Mouse (Mus musculus) adrenal gland, postnatal 14 days (tissue): ENCODE data around the gene Pten. TPM values are rescaled to one million over a fixed set of nuclear protein-coding genes. Genes with fewer than 3 reads are reported as not detected.

ENCODE experiments used
- DNase-seq: peaks from one replicate; pipeline ENCODE4 v3.0.0; 2021; ENCODE audit warnings: mixed read lengths
- long read RNA-seq, 2 experiments: library from polyadenylated mRNA; stranded (forward); transcript quantifications; one replicate each; pipeline ENCODE4 v2.0.0; 2021
- total RNA-seq: library from RNA; stranded (reverse); gene quantifications from 2 replicates; pipeline ENCODE4 v1.2.3, GENCODE M21; 2021

Pten gene
- 72.1 and 74.9 TPM in 2 replicates for total RNA-seq
- long read RNA-seq, experiment 1, full-length matches to known transcripts = 23 of 31 reads
- long read RNA-seq, experiment 1, partial matches to known transcripts = 2 of 31 reads
- long read RNA-seq, experiment 1, other reads (novel, unspliced or antisense) = 6 of 31 reads
- long read RNA-seq, experiment 2, full-length matches to known transcripts = 30 of 40 reads
- long read RNA-seq, experiment 2, partial matches to known transcripts = 3 of 40 reads
- long read RNA-seq, experiment 2, other reads (novel, unspliced or antisense) = 7 of 40 reads

DNA sequence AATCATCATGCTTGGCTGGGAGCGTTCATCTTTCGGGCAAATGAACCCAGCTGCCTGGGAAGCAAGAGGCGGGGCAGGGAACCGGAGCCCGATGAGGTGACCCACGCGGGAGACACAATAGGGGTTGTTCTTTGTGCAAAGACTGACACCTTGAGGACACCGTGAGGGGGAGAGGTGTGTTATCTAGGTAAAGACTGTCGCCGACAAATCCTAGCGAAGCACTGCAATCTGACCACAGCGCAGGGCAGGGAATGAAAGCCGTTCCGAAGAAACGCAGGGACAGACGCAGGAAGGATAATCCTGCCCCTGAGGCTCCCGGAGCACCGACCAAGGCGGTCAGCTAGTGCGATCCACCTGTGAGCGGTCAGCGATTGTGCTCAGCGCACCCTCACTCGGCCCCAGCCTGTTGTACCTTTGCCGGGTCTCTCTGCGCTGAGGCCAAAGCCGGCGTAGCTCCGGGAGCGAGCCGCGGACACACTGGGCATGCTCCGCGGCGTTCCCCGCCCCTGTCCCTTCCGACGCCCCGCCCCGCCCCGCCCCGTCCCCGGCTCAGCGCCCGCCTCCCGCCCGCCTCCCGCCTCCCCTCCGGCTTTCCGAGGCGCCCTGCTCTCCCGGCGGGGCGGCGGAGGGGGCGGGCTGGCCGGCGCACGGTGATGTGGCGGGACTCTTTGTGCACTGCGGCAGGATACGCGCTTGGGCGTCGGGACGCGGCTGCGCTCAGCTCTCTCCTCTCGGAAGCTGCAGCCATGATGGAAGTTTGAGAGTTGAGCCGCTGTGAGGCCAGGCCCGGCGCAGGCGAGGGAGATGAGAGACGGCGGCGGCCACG is at the start of gene Pten:
TSS of gene Pten (plus strand) at position 598 of the 826 bp plus-strand sequence.
- DNase-seq = peak; percentile 98

- DNase-seq = no peak
Observed at GRCm38 (mm10) chr19:32708996-32709395, 48.3 kb upstream of the Pten start.

- no peak for DNase-seq
Observed at GRCm38 (mm10) chr19:32710288-32710687, 47.0 kb upstream of the Pten start.

DNA sequence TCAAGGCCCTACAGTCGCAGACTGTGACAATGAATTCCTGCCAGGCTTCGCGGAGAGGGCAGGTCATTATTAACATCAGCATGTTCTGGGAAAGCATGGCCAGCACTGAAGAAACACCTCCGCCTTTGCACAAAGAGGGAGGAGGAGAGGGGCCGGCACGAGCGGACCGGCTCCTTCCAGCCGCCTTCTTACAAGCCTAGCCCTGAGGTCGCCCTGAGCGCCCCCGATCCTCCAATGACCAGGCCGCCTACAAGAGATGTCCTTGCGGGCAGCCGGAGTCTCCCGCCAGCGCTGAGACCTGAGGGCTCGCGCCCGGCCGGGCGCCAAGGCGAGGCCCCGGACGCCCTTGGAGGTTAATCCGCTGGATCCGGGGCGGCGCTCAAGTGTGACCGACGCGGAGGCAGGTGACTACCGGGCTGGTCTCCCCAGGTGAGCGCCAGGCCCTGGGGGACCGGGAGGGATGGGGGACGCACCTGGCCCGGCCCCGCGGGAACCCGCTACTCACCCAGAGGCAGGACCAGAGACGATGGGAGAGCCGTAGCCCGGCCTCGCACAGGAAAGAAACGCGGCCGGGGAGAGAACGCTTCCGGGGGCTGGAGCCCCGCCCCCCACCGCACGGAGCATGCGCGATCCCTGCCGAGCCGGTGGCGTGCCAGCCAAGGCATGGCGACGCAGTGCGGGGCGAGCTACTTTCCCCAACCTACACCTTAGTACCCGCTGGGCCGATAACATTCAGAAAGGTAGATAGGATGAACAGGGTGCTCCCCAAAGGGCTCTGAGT is 45.3 kb upstream of the Pten start:
- peak; percentile 97 for DNase-seq

DNA sequence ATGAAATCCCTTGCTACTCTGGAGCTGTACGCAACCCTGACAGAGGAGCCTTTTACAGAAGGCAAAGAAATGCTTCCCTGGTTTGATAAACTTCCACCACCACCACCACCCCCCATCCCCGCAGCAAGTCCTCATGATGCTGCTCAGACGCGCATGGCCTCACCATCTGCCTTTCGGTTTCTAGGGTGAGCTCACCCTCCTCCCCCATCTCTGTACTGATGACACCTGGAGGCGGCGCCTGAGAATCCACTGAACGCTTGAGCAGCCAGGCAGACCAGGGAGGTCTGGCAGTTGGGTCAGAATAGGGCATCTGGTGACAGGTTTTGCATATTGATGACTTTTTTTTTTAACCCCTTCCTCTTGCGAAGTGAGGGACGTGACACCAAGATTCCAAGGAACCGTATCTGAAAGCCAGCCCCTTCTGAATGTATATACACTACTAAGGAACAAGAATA is 44.7 kb upstream of the Pten start:
- peak; percentile 88 for DNase-seq

- DNase-seq = no peak
Observed at GRCm38 (mm10) chr19:32713471-32713870, 43.8 kb upstream of the Pten start.

DNA sequence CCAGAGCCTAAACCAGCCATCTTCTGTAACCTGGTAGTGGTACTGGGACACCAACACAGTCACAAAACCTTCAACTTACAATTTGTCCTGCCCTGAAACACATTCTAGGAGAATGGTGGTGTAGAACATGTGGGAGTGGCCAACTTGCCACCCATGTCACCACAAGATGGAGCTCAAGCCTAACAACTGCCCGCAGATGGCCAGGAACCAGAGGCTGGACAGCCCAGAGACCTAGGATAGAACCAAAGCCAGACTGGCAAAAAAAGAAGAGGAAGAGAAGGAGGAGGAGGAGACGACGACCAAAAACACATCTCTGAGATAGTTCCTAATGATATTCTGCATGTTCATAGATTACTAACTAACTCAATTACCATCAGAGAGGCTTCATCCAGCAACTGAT is 42.1 kb upstream of the Pten start:
- DNase-seq = peak; percentile 84

DNA sequence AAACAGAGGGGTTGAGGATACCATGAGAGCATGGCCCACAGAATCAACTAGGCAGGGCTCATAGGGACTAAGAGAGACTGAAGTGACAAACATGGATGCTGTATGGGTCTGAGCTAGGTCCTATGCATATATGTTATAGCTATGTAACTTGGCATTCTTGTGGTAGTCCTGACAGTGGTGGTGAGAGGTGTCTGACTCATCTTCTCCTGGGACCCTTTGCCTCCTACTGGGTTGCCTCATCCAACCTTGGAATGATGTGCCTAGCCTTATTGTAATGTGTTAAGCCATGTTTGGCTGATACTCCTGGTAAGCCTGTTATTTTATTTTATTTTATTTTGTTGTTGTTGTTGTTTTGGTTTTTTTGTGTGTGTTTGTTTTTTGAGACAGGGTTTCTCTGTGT is 41.6 kb upstream of the Pten start:
- no peak for DNase-seq

DNA sequence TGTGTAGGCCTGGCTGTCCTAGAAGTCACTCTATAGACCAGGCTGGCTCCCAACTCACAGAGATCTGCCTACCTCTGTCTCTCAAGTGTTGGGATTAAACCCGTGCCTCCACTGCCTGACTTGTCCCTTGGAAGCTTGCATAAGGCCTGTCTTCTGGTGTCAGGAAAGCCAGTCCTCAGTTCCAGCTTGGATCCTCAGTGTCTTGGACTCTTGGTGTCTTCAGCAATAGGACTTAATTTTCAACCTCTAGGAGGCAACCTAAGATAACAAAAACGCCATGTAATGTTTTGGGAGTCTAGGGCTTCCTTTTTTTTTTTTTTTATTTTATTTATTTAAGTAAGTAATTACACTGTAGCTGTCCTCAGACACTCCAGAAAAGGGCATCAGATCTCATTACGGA is 39.7 kb upstream of the Pten start:
- no peak for DNase-seq

- no peak for DNase-seq
Observed at GRCm38 (mm10) chr19:32720319-32720718, 37.0 kb upstream of the Pten start.

DNA sequence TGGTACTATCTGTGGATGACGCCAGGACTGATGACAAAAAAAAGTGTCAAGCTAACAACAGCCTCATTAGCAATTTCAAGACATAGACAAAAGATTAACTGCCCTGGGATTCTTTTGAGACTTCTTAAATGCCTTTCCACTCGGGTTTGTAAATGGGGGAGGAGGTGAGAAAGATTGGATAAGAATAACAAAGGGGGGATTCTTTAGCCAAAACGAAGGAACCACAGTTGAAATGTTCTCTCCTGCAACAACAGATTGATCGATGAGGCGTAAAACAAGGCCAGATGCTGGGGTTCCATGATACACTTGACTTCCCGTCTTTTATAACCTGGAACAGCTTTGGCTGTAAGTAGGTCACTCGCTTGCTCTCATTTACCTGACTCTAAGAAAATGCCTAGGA is 33.5 kb upstream of the Pten start:
- no peak for DNase-seq

GRCm38 (mm10) chr19:32726451-32727325 is 30.6 kb upstream of the Pten start:
- DNase-seq = no peak

DNA sequence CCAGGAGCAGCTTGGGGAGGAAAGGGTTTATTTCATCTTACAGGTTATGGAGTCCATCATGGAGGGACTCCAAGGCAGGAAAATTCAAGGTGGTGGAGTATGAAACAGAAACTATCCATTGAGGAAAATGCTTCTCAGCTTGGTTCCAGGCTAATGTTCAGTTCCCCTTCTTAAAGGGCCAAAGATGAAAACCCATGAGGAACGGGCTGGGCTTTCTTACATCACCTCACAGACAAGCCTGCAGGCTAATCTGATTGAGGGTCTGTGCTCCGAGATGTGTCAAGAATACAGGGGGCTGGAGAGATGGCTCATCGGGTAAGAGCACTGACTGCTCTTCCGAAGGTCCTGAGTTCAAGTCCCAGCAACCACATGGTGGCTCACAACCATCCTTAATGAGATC is 27.5 kb upstream of the Pten start:
- DNase-seq = no peak

DNA sequence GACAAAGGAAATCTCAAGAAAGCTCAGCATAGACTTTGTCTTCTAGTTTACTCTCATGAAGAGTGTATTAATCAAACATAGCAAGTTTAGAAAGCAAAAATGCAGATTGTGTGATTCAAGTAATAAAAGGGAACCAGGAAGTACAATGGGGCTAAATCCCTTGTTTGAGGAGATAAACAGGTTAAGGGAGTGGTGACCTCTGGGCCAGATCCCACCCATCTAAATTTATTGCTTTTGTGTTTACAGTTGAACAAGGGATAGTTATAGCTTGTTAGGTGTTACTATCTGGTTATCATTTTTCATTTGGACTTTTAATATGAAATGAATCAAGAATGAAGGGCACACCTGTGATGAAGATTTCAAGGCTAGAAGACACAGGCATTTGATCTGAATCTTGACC is 24.4 kb upstream of the Pten start:
- DNase-seq = no peak

GRCm38 (mm10) chr19:32737844-32738243 is 19.5 kb upstream of the Pten start:
- DNase-seq = no peak

GRCm38 (mm10) chr19:32739686-32740085 is 17.6 kb upstream of the Pten start, which contains the start of gene Atad1:
Gene Atad1 (minus strand): TSS chr19:32739786.
- DNase-seq = no peak

DNA sequence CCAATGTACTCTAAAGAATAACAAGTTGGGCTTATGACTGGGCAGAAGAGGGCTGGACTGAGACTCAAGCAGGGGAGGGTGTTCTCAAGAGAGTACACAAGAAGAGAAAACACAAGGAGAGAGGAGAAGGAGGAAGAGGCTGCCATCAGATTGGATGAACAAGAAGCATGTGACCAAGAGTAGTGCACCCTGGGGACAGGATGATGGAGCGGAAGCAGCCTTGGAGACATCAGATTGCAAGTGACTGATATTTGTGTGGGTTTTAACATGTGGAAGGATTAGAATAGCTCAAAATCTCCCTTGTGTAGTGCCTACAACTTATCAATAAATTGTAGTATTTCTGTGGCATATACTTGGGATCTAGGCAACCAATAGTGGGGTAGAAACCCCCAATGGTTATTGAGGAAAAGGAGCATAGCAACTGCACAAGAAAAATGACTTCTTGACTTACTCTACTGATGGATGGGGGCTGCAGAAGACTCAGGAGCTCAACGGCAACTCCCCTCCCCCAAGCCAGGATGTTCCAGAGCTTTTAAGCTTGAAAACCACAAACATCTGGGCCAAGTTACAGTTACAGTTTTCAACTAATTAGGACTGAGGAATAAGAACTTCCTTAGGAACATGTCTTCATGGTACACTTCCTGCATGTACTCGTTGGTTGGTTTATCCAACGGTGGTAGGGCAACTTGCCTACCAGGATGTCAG is 16.5 kb upstream of the Pten start:
- no peak for DNase-seq

- peak; percentile 24 for DNase-seq
Observed at GRCm38 (mm10) chr19:32749425-32749824, 7.9 kb upstream of the Pten start.

DNA sequence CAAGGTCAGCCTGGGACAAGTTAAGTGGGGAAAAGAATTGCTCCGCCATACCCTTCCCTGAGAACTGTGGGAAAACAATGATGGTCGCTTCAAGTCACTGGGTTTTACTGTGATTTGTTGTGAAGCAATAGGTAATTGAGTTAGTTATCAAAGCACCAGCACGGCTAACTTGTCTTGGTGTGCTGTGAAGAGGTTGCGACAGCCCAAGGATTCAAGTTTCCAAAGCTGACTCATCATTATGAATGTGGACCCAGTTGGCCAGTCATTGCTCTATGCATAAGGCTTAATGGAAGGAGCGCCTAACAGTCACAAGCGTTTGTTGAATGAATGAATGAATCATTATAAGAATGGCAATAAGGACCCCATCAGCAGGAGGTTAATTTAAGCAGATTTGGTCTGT is 4.9 kb upstream of the Pten start:
- no peak for DNase-seq

GRCm38 (mm10) chr19:32753386-32753785 is 3.9 kb upstream of the Pten start:
- no peak for DNase-seq
